Mouse (Mus musculus) forebrain, embryonic 15.5 days (tissue): ENCODE measurements at regions not wholly inside any gene's neighbourhood (a gene's known extent, or its start where the extent isn't known, plus 50 kb on each side); places are given as distances from the start of the nearest gene placed in this dataset.

ENCODE experiments used
- ATAC-seq: fragments of 200-750 bp; cut with Nextera tagmentation; replicated peaks from 2 replicates; pipeline ENCODE4 v1.8.0; 2017; ENCODE audit warnings: mild to moderate bottlenecking, moderate TSS enrichment, moderate library complexity
- H3K27ac ChIP-seq: fragments of 300-500 bp; sonication (generic); replicated peaks from 2 replicates; pipeline ENCODE4 v1.5.1; 2015; ENCODE audit warnings: mild to moderate bottlenecking, inconsistent platforms
- H3K27me3 ChIP-seq: fragments of 300-500 bp; sonication (generic); 2 replicates; pipeline ENCODE4 v1.6.1; 2015; ENCODE audit warnings: inconsistent platforms
- H3K36me3 ChIP-seq: fragments of 300-500 bp; sonication (generic); 2 replicates; pipeline ENCODE4 v1.6.1; 2015; ENCODE audit warnings: mild to moderate bottlenecking, inconsistent platforms
- H3K4me1 ChIP-seq: fragments of 300-500 bp; sonication (generic); 2 replicates; pipeline ENCODE4 v1.6.1; 2015; ENCODE audit warnings: inconsistent platforms
- H3K4me2 ChIP-seq: fragments of 300-500 bp; sonication (generic); replicated peaks from 2 replicates; pipeline ENCODE4 v1.6.1; 2015; ENCODE audit warnings: mild to moderate bottlenecking, inconsistent platforms
- H3K4me3 ChIP-seq: fragments of 300-500 bp; sonication (generic); 2 replicates; pipeline ENCODE4 v1.5.1; 2015; ENCODE audit warnings: mild to moderate bottlenecking, inconsistent platforms
- H3K9ac ChIP-seq: fragments of 300-500 bp; sonication (generic); replicated peaks from 2 replicates; pipeline ENCODE4 v1.6.1; 2015; ENCODE audit warnings: mild to moderate bottlenecking, inconsistent platforms
- H3K9me3 ChIP-seq: fragments of 300-500 bp; sonication (generic); 2 replicates; pipeline ENCODE4 v1.6.1; 2016; ENCODE audit warnings: inconsistent platforms

- no peak overlapping the region for H3K9ac ChIP-seq
- H3K4me3 ChIP-seq: no peak overlapping the region
- no peak overlapping the region for H3K27ac ChIP-seq
- H3K27me3 ChIP-seq: no peaks in the 10 kb centered on the region
- ATAC-seq: no peak
- H3K9me3 ChIP-seq: no peaks in the 10 kb centered on the region
- H3K4me2 ChIP-seq: no peak overlapping the region
- no peaks in the 10 kb centered on the region for H3K4me1 ChIP-seq
- no peaks in the 10 kb centered on the region for H3K36me3 ChIP-seq
These were observed 50.8 kb upstream of the Agtr2 start for GRCm38 (mm10) chrX:21433501-21433900.
